Mouse (Mus musculus): ENCODE measurements around the gene Aatk.

GRCm38 (mm10) chr11:120030145-120030901 is 16.6 kb downstream of the Aatk start:
- TF ChIP-seq CTCF (IDR thresholded peaks at IDR 0.05; ENCODE audit: low read depth) (peak; percentile 90), EP300 (IDR thresholded peaks at IDR 0.05; ENCODE audit: low read depth) (no peak)

Measured in heart, postnatal 0 days (tissue).